Mouse (Mus musculus) MEL (cell line): ENCODE results near the gene Aqp7. TPM values are rescaled to one million over a fixed set of nuclear protein-coding genes. Genes with fewer than 3 reads are reported as not detected.

Experiments used
- DNase-seq: peaks from one replicate; pipeline ENCODE4 v3.0.0; 2011; ENCODE audit warnings: low read depth, low spot score
- H3K27ac ChIP-seq: 2 replicates; pipeline ENCODE4 v1.5.1; 2012; ENCODE audit warnings: low read depth, mild to moderate bottlenecking, control low read depth, low read length, moderate library complexity; ENCODE audit not compliant: control insufficient read depth
- H3K27me3 ChIP-seq, 2 experiments: fragments of 150-350 bp in 1 of 2; sonication (generic) in 1 of 2; 2 replicates each; pipeline ENCODE4 v1.6.1; 2012; ENCODE audit warnings: low read length in 2 of 2, mild to moderate bottlenecking in 2 of 2, improper control_type of control experiment in 1 of 2, moderate library complexity in 1 of 2; ENCODE audit not compliant: insufficient read depth in 2 of 2, control insufficient read depth in 1 of 2
- H3K36me3 ChIP-seq, 2 experiments: 2 replicates each; pipeline ENCODE4 v1.6.1; 2012 to 2014; ENCODE audit warnings: low read length in 2 of 2, improper control_type of control experiment in 1 of 2, inconsistent platforms in 1 of 2, mild to moderate bottlenecking in 1 of 2; ENCODE audit not compliant: insufficient read depth in 2 of 2, control insufficient read depth in 1 of 2
- H3K4me1 ChIP-seq, 2 experiments: fragments of 150-350 bp in 1 of 2; sonication (generic) in 1 of 2; 2 replicates each; pipeline ENCODE4 v1.6.1; 2012; ENCODE audit warnings: low read length in 2 of 2, improper control_type of control experiment in 1 of 2, mild to moderate bottlenecking in 1 of 2; ENCODE audit not compliant: insufficient read depth in 2 of 2, control insufficient read depth in 1 of 2
- H3K4me3 ChIP-seq, 2 experiments: fragments of 150-350 bp in 1 of 2; sonication (generic) in 1 of 2; 2 replicates each; pipeline ENCODE4 v1.5.1; 2012; ENCODE audit warnings: low read depth in 2 of 2, low read length in 2 of 2, mild to moderate bottlenecking in 2 of 2, moderate library complexity in 2 of 2, control low read depth in 1 of 2, improper control_type of control experiment in 1 of 2; ENCODE audit not compliant: control insufficient read depth in 1 of 2, insufficient read depth in 1 of 2
- H3K79me2 ChIP-seq: 2 replicates; pipeline ENCODE4 v1.6.1; 2012; ENCODE audit warnings: mild to moderate bottlenecking, low read length, moderate library complexity; ENCODE audit not compliant: control insufficient read depth, poor library complexity, insufficient read depth
- H3K9ac ChIP-seq: 2 replicates; pipeline ENCODE4 v1.6.1; 2012; ENCODE audit warnings: low read depth, mild to moderate bottlenecking, control low read depth, low read length, moderate library complexity; ENCODE audit not compliant: control insufficient read depth, poor library complexity, severe bottlenecking
- H3K9me3 ChIP-seq: fragments of 150-350 bp; sonication (generic); replicated peaks from 2 replicates; pipeline ENCODE4 v1.6.1; 2012; ENCODE audit warnings: mild to moderate bottlenecking, low read length, improper control_type of control experiment, moderate library complexity; ENCODE audit not compliant: insufficient read depth
- CHD1 ChIP-seq: IDR thresholded peaks from 2 replicates; pipeline ENCODE4 v1.6.1; 2012; ENCODE audit warnings: low read depth, mild to moderate bottlenecking, inconsistent platforms, low read length, improper control_type of control experiment
- CTCF ChIP-seq, 3 experiments: IDR thresholded peaks in 2 of 3; conservative IDR thresholded peaks in 1 of 3; 2 replicates each; pipeline ENCODE4 v1.5.1; 2011 to 2012; ENCODE audit warnings: low read length in 3 of 3, low read depth in 2 of 3, mild to moderate bottlenecking in 2 of 3, improper control_type of control experiment in 1 of 3, inconsistent platforms in 1 of 3, mixed read lengths in 1 of 3, moderate library complexity in 1 of 3; ENCODE audit not compliant: control insufficient read depth in 1 of 3, insufficient read depth in 1 of 3, poor library complexity in 1 of 3, severe bottlenecking in 1 of 3
- E2F4 ChIP-seq: IDR thresholded peaks from 2 replicates; pipeline ENCODE4 v1.6.1; 2011; ENCODE audit warnings: low read depth, low read length, improper control_type of control experiment, borderline replicate concordance
- GATA1 ChIP-seq: IDR thresholded peaks from 2 replicates; pipeline ENCODE4 v1.6.1; 2011; ENCODE audit warnings: low read depth, low read length, improper control_type of control experiment
- HCFC1 ChIP-seq: IDR thresholded peaks from 2 replicates; pipeline ENCODE4 v1.6.1; 2012; ENCODE audit warnings: low read depth, mild to moderate bottlenecking, inconsistent platforms, low read length, improper control_type of control experiment, moderate library complexity
- JUND ChIP-seq: IDR thresholded peaks from 2 replicates; pipeline ENCODE4 v1.6.1; 2011; ENCODE audit warnings: low read depth, mild to moderate bottlenecking, improper control_type of control experiment, low read length
- MAFK ChIP-seq: IDR thresholded peaks from 2 replicates; pipeline ENCODE4 v1.6.1; 2011; ENCODE audit warnings: low read depth, mild to moderate bottlenecking, low read length, improper control_type of control experiment, borderline replicate concordance
- MAX ChIP-seq: IDR thresholded peaks from 2 replicates; pipeline ENCODE4 v1.6.1; 2011; ENCODE audit warnings: low read length, improper control_type of control experiment
- MAZ ChIP-seq: IDR thresholded peaks from 2 replicates; pipeline ENCODE4 v1.6.1; 2012; ENCODE audit warnings: low read depth, mild to moderate bottlenecking, inconsistent platforms, low read length, improper control_type of control experiment
- MEF2A ChIP-seq: IDR thresholded peaks from 2 replicates; pipeline ENCODE4 v1.6.1; 2014; ENCODE audit warnings: low read depth, mild to moderate bottlenecking, inconsistent platforms, low read length, improper control_type of control experiment; ENCODE audit not compliant: poor library complexity, insufficient replicate concordance, severe bottlenecking; ENCODE audit errors: extremely low read depth
- MYB ChIP-seq: IDR thresholded peaks from 2 replicates; pipeline ENCODE4 v1.6.1; 2011; ENCODE audit warnings: mild to moderate bottlenecking, low read depth, low read length, improper control_type of control experiment
- NELFE ChIP-seq: IDR thresholded peaks from 2 replicates; pipeline ENCODE4 v1.6.1; 2011; ENCODE audit warnings: low read depth, low read length, improper control_type of control experiment
- NRF1 ChIP-seq: IDR thresholded peaks from 2 replicates; pipeline ENCODE4 v1.6.1; 2014; ENCODE audit warnings: low read depth, mild to moderate bottlenecking, inconsistent platforms, low read length, improper control_type of control experiment, moderate library complexity; ENCODE audit not compliant: poor library complexity, insufficient read depth, severe bottlenecking
- POLR2A ChIP-seq, 2 experiments: IDR thresholded peaks; 2 replicates each; pipeline ENCODE4 v1.6.1; 2011 to 2012; ENCODE audit warnings: low read length in 2 of 2, mild to moderate bottlenecking in 2 of 2, control low read depth in 1 of 2, improper control_type of control experiment in 1 of 2, low read depth in 1 of 2, moderate library complexity in 1 of 2; ENCODE audit not compliant: control insufficient read depth in 1 of 2, insufficient read depth in 1 of 2, poor library complexity in 1 of 2
- POLR2AphosphoS2 ChIP-seq: IDR thresholded peaks from 2 replicates; pipeline ENCODE4 v1.6.1; 2011; ENCODE audit warnings: low read length, improper control_type of control experiment
- POLR2AphosphoS5 ChIP-seq: IDR thresholded peaks from 2 replicates; pipeline ENCODE4 v1.6.1; 2012; ENCODE audit warnings: low read depth, borderline replicate concordance, mild to moderate bottlenecking, inconsistent platforms, low read length, moderate library complexity, mixed read lengths
- RCOR1 ChIP-seq: IDR thresholded peaks from 2 replicates; pipeline ENCODE4 v1.6.1; 2012; ENCODE audit warnings: low read depth, mild to moderate bottlenecking, inconsistent platforms, low read length, improper control_type of control experiment
- SIN3A ChIP-seq: IDR thresholded peaks from 2 replicates; pipeline ENCODE4 v1.6.1; 2012; ENCODE audit warnings: low read length, improper control_type of control experiment, inconsistent platforms
- SMC3 ChIP-seq: IDR thresholded peaks from 2 replicates; pipeline ENCODE4 v1.6.1; 2011; ENCODE audit warnings: low read depth, low read length, improper control_type of control experiment
- TAL1 ChIP-seq: IDR thresholded peaks from 2 replicates; pipeline ENCODE4 v1.6.1; 2012; ENCODE audit warnings: mild to moderate bottlenecking, inconsistent platforms, low read length, moderate library complexity, mixed read lengths
- TBP ChIP-seq: IDR thresholded peaks from 2 replicates; pipeline ENCODE4 v1.8.0; 2011; ENCODE audit warnings: low read depth, low read length, improper control_type of control experiment
- UBTF ChIP-seq: IDR thresholded peaks from 2 replicates; pipeline ENCODE4 v1.6.1; 2012; ENCODE audit warnings: low read depth, mild to moderate bottlenecking, inconsistent platforms, low read length, improper control_type of control experiment, moderate library complexity, borderline replicate concordance; ENCODE audit not compliant: insufficient read depth
- USF2 ChIP-seq, 2 experiments: IDR thresholded peaks; 2 replicates each; pipeline ENCODE4 v1.6.1; 2011 to 2012; ENCODE audit warnings: improper control_type of control experiment in 2 of 2, low read length in 2 of 2, borderline replicate concordance in 1 of 2, inconsistent platforms in 1 of 2, low read depth in 1 of 2, mild to moderate bottlenecking in 1 of 2; ENCODE audit not compliant: insufficient read depth in 1 of 2
- ZKSCAN1 ChIP-seq: IDR thresholded peaks from 2 replicates; pipeline ENCODE4 v1.6.1; 2012; ENCODE audit warnings: low read depth, mild to moderate bottlenecking, inconsistent platforms, low read length, improper control_type of control experiment, moderate library complexity
- ZMIZ1 ChIP-seq: IDR thresholded peaks from 2 replicates; pipeline ENCODE4 v1.6.1; 2012; ENCODE audit warnings: low read depth, mild to moderate bottlenecking, inconsistent platforms, low read length, improper control_type of control experiment, moderate library complexity
- polyA plus RNA-seq, 2 experiments: library from polyadenylated mRNA; stranded (reverse) in 1 of 2; unstranded in 1 of 2; fragments of >175 nt in 1 of 2; fragments of >200 nt in 1 of 2; gene quantifications; 2 replicates each; pipeline versions ENCODE4 v1.2.1 to v1.2.4; 2012; ENCODE audit warnings: low replicate concordance in 2 of 2, low read depth in 1 of 2; ENCODE audit not compliant: insufficient read length in 2 of 2, insufficient read depth in 1 of 2, missing spikeins in 1 of 2
- total RNA-seq: library from RNA; depleted of rRNA; stranded (reverse); fragments of 300-350 nt; gene quantifications from 2 replicates; pipeline ENCODE4 v1.2.3, GENCODE M21; 2012

Gene Aqp7
- total and polyA plus RNA-seq, 3 experiments = 0.06 TPM; not detected in 2

DNA sequence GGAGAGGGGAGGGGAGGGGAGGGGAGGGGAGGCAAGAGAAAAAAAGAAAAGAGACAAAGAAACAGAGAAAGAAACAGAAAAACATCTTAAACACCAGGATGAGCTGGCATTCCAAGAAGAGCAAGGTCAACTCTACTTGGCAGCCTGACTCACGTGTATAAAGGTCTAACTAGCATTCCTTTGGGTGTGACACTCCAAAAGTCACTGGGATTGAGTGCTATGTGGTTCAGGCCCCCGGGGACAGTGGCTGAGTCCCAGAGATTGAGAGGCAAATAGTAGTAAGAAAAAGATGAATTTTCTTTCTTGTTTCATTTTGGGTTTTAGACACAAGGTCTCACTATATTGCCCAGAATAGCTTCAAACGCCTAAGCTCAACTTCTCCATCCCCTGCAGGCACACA lies 10.0 kb downstream of the Aqp7 start:
- Histone ChIP-seq H3K9me3 (no peaks in the 10 kb centered on the region), H3K4me3 (peak overlapping the region; percentile 10 to 29; a peak in 3 of 4 replicates), H3K9ac (peak overlapping the region; percentile 8; the same call in 1 of the 2 replicates), H3K79me2 (no peaks in the 10 kb centered on the region), H3K4me1 (peaks cover 2 to 6% of the 10 kb centered on the region in 2 experiments; a peak in 1 of 4 replicates), H3K36me3 (no peaks in the 10 kb centered on the region), H3K27me3 (no peaks in the 10 kb centered on the region; a peak in 1 of 4 replicates), H3K27ac (no peak overlapping the region)
- TF ChIP-seq NELFE (no peak), E2F4 (no peak), UBTF (no peak), HCFC1 (no peak), NRF1 (no peak), SIN3A (no peak)
- DNase-seq = no peak

DNA sequence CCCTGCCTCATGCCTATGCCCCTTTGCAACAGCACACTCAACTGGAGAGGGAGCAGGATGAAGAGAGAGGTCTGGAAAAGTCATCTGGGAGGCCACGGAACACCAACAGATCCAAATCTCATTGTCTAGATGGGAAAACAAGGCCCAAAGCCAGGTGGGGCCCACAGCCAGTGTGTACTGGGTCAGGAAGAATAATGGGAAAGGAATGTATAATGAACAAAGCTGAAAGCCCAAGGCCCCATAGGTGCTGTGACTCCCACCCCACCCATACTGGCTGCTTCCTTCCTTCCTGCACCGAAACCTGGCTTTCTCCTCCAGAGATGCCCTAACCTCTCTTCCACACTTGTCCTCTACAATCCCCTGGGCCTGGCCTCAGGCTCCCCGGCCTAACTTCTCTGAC lies 16.7 kb downstream of the Aqp7 start:
- no peak for DNase-seq
- H3K79me2 ChIP-seq = no peaks in the 10 kb centered on the region
- H3K36me3 ChIP-seq = peaks cover 0 to 7% of the 10 kb centered on the region in 2 experiments; a peak in 2 of 4 replicates

DNA sequence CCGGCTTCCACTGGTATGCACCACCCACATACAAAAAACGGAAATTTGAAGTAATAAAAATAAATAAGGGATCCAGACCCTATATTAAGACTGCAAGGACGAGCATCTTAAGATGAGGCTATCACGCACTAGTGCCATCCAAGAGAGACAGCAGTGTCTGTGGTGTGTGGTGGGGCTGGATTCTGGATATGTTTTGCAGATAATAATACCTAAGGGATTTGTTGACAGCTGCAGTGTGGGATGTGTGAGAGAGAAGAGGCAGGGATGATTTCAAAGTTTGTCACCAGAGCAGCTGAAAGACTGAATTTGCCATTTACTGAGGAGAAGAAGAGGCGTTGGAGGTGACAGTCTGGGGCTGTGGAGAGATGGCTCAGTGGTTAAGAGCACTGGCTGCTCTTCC lies 18.6 kb downstream of the Aqp7 start:
- peaks cover 8 to 15% of the 10 kb centered on the region in 2 experiments for H3K4me1 ChIP-seq
- no peak for DNase-seq
- TF ChIP-seq SMC3 (no peak), MYB (no peak), HCFC1 (no peak), NRF1 (no peak), UBTF (no peak), RCOR1 (no peak), CHD1 (no peak), GATA1 (no peak), USF2 (IDR thresholded peaks at IDR 0.05; ENCODE audit: borderline replicate concordance in 1 of 2, insufficient read depth in 1 of 2, low read depth in 1 of 2, low read length in 2 of 2) (no peak), TBP (no peak), MAX (no peak), MEF2A (no peak), MAFK (no peak), ZMIZ1 (no peak), CTCF (IDR thresholded peaks at IDR 0.05 in 2 of 3, conservative IDR thresholded peaks at IDR 0.05 in 1 of 3; ENCODE audit: control insufficient read depth in 1 of 3, insufficient read depth in 1 of 3, low read depth in 2 of 3, low read length in 3 of 3, poor library complexity in 1 of 3, severe bottlenecking in 1 of 3) (no peak), JUND (no peak), POLR2AphosphoS5 (no peak), NELFE (no peak)
- no peak overlapping the region for H3K9ac ChIP-seq
- no peaks in the 10 kb centered on the region for H3K9me3 ChIP-seq
- no peaks in the 10 kb centered on the region for H3K27me3 ChIP-seq
- H3K4me3 ChIP-seq = no peak overlapping the region
- no peak overlapping the region for H3K27ac ChIP-seq
- peaks cover 4 to 18% of the 10 kb centered on the region in 2 experiments for H3K36me3 ChIP-seq
- H3K79me2 ChIP-seq = no peaks in the 10 kb centered on the region

More for the DNA sequence above, 16.7 kb downstream of the Aqp7 start:
- Histone ChIP-seq H3K4me1 (peaks cover 3 to 5% of the 10 kb centered on the region in 2 experiments), H3K27me3 (no peaks in the 10 kb centered on the region), H3K4me3 (no peak overlapping the region), H3K27ac (no peak overlapping the region), H3K9ac (no peak overlapping the region), H3K9me3 (no peaks in the 10 kb centered on the region)
- TF ChIP-seq MAZ = no peak
- TF ChIP-seq POLR2AphosphoS2 = no peak
- no peak for TF ChIP-seq ZKSCAN1
- no peak for TF ChIP-seq SIN3A
- TF ChIP-seq CTCF (IDR thresholded peaks at IDR 0.05 in 2 of 3, conservative IDR thresholded peaks at IDR 0.05 in 1 of 3; ENCODE audit: control insufficient read depth in 1 of 3, insufficient read depth in 1 of 3, low read depth in 2 of 3, low read length in 3 of 3, poor library complexity in 1 of 3, severe bottlenecking in 1 of 3) = no peak
- no peak for TF ChIP-seq POLR2A (IDR thresholded peaks at IDR 0.05; ENCODE audit: control insufficient read depth in 1 of 2, insufficient read depth in 1 of 2, low read depth in 1 of 2, low read length in 2 of 2, poor library complexity in 1 of 2)
- no peak for TF ChIP-seq ZMIZ1
- TF ChIP-seq HCFC1 = no peak
- TF ChIP-seq MAFK = no peak
- no peak for TF ChIP-seq TBP
- no peak for TF ChIP-seq MYB
- no peak for TF ChIP-seq TAL1
